Mouse (Mus musculus) adrenal gland, postnatal 36 days (tissue): ENCODE measurements around the gene Tmem19. TPM values are rescaled to one million over a fixed set of nuclear protein-coding genes. Genes with fewer than 3 reads are reported as not detected.

Source experiments
- DNase-seq, 2 experiments: peaks; one replicate each; pipeline ENCODE4 v3.0.0; 2021; ENCODE audit warnings: mixed read lengths in 1 of 2
- total RNA-seq, 2 experiments: library from RNA; stranded (reverse); gene quantifications; 2 replicates each; pipeline ENCODE4 v1.2.3; 2021

The Tmem19 gene
- total RNA-seq, 2 experiments from 2014 or later, result 25.0 to 41.2 TPM

DNA sequence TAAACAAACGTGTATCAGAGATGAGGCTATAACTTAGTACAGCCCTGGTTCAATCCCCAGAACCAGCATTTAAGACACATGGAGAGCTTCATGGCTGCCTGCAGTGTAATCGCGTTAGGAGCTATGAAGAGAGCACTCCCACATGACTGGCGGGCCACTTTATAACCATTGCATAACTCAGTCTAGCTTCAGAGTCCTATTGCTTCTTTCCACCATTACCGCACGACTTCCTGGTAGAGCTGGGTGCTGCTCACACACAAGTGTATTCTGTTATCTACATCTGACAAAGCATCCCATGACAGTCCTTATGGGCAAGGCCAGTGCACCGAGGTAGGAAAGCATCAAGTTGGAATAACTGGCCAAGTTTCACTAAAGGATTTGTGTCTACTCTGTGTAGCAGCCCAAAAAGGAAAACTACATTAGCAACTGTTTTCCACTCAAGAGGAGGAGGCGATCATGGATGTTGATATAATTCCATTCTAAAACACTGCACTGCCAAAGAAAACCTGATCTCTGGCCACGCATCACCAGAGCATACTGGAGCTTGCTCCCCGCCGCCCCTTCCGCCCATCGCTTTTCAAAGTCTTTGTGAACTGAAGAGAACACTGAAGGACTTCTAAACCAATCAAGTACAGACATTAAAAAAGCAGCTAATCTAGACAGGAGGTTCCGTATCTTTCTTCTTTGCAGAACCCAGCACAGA lies 50.9 kb downstream of the Tmem19 start:
- no peak for DNase-seq

DNA sequence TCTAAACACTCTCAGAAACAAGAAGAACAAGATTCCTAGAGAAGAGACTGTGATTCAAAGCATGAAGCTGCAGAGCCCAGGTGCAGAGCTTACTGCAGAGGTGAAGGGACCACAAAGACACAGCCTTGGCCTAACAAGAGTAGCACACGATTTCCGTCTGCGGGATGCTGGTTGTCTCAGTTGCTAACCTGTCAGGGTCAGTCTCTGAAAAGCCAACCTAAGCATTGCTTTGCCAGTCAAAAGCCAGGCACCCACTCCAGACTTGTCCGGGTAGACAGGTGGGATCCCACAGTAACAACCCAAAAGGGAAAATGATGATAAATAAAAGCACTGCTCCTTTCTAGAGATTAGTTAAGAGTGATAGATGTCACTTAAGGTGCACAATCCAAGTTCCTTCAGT lies 53.1 kb downstream of the Tmem19 start:
- DNase-seq, result no peak

DNA sequence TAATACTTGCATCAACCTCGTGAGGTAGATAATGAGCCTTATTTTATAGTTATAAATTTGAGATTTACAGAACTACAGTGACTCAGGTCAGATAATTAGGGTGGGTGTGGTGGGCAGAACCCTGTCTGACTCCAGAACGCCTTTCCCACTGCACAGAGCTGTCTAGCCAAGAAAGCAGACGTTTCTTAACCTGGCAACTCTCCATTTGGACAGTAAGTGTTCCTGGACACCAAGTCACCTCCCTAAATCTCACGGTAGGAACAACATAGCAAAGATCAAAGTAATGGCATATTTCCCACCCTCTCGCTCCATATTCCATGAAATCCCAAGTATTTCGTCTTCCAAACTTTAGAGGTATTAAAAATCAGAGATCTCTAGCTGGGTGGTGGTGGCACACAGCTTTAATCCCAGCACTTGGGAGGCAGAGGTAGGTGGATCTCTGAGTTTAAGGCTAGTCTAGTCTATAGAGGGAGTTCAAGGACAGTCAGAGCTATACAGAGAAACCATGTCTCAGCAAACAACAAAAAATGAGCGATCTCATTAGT lies 54.9 kb downstream of the Tmem19 start:
- no peak for DNase-seq

DNA sequence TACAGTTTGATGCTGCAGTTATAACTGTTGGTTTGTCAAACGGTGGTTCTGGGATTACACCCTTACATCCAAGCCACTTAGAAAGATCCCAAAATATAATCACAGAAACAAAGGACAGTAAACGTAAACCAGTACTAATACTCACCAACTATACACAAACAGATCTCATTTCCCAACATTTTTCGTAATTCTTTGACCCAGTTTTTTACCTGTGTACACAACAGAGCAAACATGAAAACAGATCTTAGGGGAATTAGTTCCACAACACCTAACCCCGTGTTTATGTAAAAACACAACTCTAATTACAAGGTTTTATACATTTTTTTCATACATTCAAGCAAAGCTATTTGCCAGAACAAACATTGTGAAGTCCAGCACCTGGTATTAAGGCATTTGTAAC lies 63.6 kb downstream of the Tmem19 start:
- DNase-seq, result no peak

DNA sequence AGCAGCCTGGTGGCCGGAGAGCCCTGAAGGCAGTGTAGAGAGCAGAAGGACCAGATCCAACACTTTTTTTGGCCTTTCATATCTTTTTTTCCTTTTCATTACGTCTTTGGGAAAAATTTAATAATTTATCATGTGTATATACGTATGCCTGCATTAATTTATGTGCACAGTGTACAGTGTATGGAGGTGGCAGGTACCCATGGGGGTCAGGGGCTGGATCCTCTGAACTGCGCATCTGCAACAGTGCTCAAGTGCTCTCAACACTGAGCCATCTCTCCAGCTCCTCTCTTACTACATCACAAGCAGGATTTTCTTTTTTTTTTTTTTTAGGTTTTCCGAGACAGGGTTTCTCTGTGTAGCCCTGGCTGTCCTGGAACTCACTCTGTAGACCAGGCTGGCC lies 64.7 kb downstream of the Tmem19 start:
- no peak for DNase-seq

DNA sequence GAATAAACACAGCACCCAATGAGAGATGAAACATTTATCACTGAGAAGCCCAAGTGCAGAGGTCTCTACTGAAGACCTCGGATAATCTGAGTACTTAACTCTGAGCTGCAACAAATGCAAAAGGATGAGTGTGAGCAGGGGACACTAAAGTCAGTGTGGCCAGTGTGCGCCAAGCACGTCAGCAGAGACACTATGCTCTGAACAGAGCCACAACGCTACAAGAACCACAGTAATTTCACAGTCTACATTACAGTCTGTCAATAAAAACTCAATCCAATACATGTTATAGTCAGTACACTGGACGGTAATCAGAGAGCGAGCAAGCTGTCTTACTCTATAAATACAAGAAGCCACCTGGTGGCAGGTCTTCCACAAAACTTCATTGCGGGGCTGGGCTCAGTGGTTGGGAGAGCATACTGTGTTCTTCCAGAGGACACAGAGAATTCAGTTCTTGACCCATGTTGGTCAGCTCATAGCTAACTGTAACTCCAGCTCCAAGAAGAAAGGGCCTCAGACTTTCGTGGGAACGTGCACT lies 65.8 kb downstream of the Tmem19 start:
- peak; percentile 9 to 39 for DNase-seq

DNA sequence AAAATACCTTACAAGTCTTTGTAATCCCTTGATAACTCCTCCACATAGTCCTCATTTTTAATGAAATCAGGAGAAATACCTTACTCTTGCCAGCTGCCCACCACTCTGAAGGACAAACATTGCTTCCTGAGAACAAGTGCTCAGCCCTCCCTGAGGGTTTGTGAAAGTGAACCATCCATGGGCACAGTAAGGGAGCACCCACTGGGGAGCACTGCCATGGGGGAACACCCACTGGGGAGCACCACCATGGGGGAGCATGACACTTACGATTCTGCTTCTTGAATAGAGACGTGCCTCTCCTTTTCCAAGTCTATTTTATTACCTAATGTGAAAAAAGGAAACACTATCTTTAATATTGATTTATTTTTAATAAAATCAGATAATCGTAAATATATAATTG lies 67.1 kb downstream of the Tmem19 start:
- no peak for DNase-seq

DNA sequence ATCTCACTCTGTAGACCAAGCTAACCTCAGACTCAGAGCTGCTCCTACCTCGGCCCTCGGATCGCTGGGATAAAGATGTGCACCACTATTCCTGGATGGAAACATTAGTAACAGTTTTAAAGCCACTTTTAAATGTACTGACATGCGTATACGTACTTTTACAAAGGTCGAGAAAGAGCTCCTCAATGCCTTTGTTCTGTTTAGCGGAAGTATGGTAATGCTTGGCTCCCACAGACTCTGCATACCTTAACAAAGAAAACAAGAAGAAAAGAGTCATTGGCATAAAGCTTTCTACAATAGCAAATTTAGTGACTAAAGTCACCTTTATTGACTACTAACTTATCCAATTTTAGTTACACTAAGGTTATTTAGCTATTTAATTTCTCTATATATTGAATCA lies 67.6 kb downstream of the Tmem19 start:
- no peak for DNase-seq

DNA sequence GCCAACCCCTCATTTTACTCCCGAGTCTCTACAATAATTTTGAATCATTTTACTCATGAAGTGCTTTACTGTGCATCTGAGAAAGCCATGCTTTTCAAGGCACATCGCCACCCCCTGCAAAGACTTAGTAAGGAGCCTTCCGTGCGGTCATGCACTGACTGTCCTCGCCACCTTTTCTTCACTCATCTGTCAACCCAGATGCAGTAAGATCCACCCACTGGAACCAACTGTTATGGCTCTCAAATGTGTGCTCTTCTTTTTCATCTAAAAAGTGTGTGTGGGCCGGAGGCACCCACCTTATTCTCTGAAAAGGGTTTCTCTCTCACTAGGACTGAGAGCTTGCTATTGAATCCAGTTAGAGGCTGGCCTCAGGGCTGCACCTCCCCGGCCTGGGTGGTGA lies 68.4 kb downstream of the Tmem19 start:
- DNase-seq, result no peak

DNA sequence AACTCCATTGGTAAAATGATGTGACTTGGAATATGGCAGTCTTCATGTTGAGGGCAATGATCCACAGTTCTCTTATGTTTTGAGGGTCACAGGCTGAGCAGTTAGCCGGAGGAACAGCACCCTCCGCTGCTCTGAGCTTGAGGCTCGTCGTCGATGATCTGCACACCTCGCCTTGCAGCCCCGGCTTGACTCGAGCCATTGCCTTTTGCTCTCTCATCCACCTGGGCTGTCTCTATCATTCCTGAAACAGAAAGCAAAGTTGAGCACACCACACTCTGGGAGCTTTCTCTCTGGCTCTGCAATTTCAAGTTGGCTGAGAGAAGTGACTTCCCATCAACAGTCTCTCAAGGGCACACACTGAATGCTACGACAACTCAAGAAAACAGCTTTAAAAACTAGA lies 71.6 kb downstream of the Tmem19 start:
- DNase-seq, result no peak

Other genes with a start within 250 kb of the Tmem19 start
- gene Tph2, start 177.5 kb downstream of the Tmem19 start, total RNA-seq, result under 1 TPM in 1 of 2 experiments, not detected in 1; 0.10 TPM
- 100 to 1,000 TPM in 1 of 2 experiments, 10 to 100 TPM in 1; 83.9 to 104 TPM for gene Tbc1d15, start 111.0 kb downstream of the Tmem19 start, total RNA-seq
- gene Rab21, start 46.9 kb downstream of the Tmem19 start, total RNA-seq, result 10 to 100 TPM; 58.7 to 68.9 TPM
- 10 to 100 TPM; 15.3 to 15.9 TPM for gene Thap2, start 21.9 kb upstream of the Tmem19 start, total RNA-seq
- 10 to 100 TPM; 38.1 to 50.9 TPM for gene Zfc3h1, start 22.5 kb upstream of the Tmem19 start, total RNA-seq
- gene A930009A15Rik, start 207.5 kb upstream of the Tmem19 start, total RNA-seq, result not detected
- 10 to 100 TPM; 16.7 to 18.4 TPM for gene Lgr5, start 225.3 kb upstream of the Tmem19 start, total RNA-seq